Mouse (Mus musculus): ENCODE data around the gene Bri3. TPM values are rescaled to one million over a fixed set of nuclear protein-coding genes. Genes with fewer than 3 reads are reported as not detected.

Gene Bri3
- polyA plus RNA-seq (2015; fragmentation: Nextera tagmentation; extraction: Ambion mirVana) = 117 and 128 TPM in 2 replicates

DNA sequence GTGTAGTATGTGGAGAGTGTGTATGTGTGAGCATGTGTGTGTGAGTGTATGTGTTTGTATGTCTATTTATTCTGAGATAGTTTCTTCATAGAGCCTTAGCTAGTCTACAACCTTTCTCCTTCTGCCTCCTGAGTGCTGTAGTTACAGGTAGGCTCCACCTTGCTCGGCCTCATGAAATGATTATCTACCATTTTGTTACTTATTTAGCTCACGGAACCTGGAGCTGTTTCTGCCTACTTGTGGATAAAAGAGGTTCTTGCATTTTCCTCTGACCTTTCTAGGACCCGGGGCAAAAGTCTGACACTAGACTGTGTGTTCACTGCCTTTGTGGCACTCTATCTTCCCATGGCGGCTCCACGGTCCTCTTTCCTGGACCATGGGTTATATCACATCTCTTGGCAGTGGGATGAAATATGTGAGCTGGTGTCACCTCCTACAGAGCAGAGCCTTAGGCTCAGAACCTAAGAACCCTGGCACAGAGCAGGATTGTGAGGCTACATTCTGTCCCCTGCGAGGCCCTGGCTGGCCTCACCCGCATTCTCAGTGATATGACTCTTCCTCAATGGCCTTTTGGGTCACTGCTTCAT lies at the start of gene Bri3:
Gene Bri3 (plus strand): TSS at position 537 of the 587 bp plus-strand sequence.
- WGBS = 91% methylated on average over 7 of the region's 7 CpGs
- Histone ChIP-seq H3K9me3 (replicated peaks) (no peaks in the 10 kb centered on the region), H3K36me3 (ENCODE audit: poor library complexity, severe bottlenecking) (no peaks in the 10 kb centered on the region), H3K27me3 (no peaks in the 10 kb centered on the region), H3K4me1 (no peaks in the 10 kb centered on the region), H3K4me3 (no peak within 1 kb of the TSS), H3K27ac (no peak within 1 kb of the TSS), H3K9ac (no peak within 1 kb of the TSS), H3K4me2 (no peak within 1 kb of the TSS)
- no peak for ATAC-seq

DNA sequence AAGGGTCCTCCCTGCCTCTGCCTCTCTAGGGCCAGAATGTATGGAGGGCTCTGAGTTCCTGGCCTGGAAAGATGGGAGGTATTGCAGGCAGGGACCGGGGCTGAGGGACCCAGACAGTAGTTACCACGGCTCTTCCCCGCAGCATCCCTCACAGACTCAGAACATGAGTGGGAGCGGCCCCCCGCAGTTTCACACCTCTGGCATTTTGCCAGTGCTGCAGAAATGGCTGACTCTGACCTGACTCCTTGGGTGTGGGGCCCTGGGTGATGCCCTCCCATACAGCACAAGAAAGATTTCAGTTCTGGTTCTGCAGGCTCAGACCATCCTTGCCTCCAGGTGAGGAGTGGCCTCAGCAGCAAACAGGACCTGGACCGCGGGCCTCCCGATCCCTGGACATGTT lies 48.7 kb upstream of the Bri3 start:
- no peak overlapping the region for H3K9ac ChIP-seq
- H3K27ac ChIP-seq = no peak overlapping the region
- WGBS = 88% methylated on average over 8 of the region's 8 CpGs
- peaks cover 6% of the 10 kb centered on the region for H3K4me1 ChIP-seq
- H3K9me3 ChIP-seq (replicated peaks) = no peaks in the 10 kb centered on the region
- peaks cover 36% of the 10 kb centered on the region for H3K36me3 ChIP-seq (ENCODE audit: poor library complexity, severe bottlenecking)
- no peaks in the 10 kb centered on the region for H3K27me3 ChIP-seq
- no peak overlapping the region for H3K4me3 ChIP-seq
- no peak overlapping the region for H3K4me2 ChIP-seq
- no peak for ATAC-seq

DNA sequence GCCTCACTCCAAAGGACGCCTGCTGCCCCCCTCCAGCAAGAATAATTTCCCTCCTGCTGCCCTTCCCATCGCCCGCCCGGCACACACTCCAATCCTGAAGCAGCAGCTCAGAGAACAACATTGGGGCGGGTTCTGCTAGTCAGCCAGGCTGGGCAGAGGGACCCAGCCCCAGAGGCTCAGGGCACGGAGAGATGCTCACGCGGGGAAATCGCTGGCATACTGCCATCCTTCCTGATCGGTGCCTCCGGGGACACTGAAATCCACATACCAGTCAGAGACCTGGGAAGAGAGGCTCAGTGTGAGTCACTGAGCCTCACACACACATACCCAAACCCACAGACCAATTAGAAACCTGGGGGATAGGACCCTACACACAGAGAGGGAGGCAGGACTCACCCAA lies 43.6 kb upstream of the Bri3 start:
- Histone ChIP-seq H3K36me3 (ENCODE audit: poor library complexity, severe bottlenecking) (peaks cover 80% of the 10 kb centered on the region), H3K9me3 (replicated peaks) (no peaks in the 10 kb centered on the region; the same call in 1 of the 2 replicates), H3K9ac (no peak overlapping the region), H3K4me3 (no peak overlapping the region), H3K27ac (no peak overlapping the region), H3K27me3 (no peaks in the 10 kb centered on the region), H3K4me2 (no peak overlapping the region), H3K4me1 (no peaks in the 10 kb centered on the region)
- ATAC-seq = no peak
- WGBS = 83% methylated on average over 11 of the region's 11 CpGs

DNA sequence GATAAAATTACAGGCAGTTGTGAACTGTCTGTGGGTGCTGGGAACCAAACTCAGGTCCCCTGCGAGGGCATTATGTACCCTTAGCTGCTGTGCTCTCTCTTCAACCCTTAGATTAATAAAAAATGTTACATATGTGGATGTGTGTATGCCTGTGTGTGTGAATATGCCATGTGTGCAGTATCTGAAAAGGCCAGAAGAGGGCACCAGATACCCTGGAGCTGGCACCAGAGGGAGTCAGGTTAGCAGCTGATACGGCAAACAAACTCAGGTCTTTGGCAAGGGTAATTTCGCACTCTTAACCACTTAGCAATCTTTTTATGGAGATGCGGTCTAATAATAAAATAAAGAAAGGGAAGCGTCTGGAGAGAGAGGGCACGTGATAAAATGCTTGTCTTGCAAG lies 41.8 kb upstream of the Bri3 start:
- Histone ChIP-seq H3K27ac (no peak overlapping the region), H3K4me1 (no peaks in the 10 kb centered on the region), H3K27me3 (no peaks in the 10 kb centered on the region), H3K9ac (no peak overlapping the region), H3K4me3 (no peak overlapping the region), H3K9me3 (replicated peaks) (no peaks in the 10 kb centered on the region; the same call in 1 of the 2 replicates), H3K36me3 (ENCODE audit: poor library complexity, severe bottlenecking) (peaks cover 92% of the 10 kb centered on the region), H3K4me2 (no peak overlapping the region)
- no peak for ATAC-seq
- WGBS = 96% methylated on average over 6 of the region's 6 CpGs

DNA sequence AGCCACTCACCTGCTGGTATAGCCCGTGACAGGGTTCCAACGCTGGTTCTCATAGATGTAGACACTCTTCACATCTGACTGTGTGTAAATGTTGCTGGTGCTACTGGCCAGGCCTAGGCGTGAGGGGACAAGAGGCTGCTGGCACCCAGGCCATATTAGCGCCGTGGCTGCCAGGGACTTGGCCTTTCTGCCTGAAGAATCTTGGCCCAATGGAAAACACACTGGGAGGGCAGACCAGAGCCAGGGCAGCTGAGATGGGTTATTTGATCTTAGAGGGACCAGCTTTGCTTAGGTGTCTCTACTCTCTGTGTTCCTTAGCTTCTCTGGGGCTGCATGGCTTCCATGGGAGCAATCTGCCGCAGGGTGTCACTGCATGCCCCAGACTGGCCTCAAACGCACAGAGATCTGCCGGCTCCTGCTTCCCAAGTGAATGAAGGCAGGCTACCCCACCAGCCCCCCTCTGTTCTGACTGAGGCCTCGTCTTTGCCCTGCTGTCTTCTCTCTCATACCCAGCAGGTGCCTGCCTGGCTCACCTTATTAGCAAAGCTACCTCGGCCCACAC lies 40.8 kb upstream of the Bri3 start:
- Histone ChIP-seq H3K36me3 (ENCODE audit: poor library complexity, severe bottlenecking) (peaks cover 90% of the 10 kb centered on the region), H3K9me3 (replicated peaks) (no peaks in the 10 kb centered on the region; the same call in 1 of the 2 replicates), H3K4me3 (no peak overlapping the region), H3K27me3 (no peaks in the 10 kb centered on the region), H3K9ac (no peak overlapping the region), H3K4me2 (no peak overlapping the region), H3K4me1 (no peaks in the 10 kb centered on the region), H3K27ac (no peak overlapping the region)
- 86% methylated on average over 10 of the region's 10 CpGs for WGBS
- no peak for ATAC-seq

DNA sequence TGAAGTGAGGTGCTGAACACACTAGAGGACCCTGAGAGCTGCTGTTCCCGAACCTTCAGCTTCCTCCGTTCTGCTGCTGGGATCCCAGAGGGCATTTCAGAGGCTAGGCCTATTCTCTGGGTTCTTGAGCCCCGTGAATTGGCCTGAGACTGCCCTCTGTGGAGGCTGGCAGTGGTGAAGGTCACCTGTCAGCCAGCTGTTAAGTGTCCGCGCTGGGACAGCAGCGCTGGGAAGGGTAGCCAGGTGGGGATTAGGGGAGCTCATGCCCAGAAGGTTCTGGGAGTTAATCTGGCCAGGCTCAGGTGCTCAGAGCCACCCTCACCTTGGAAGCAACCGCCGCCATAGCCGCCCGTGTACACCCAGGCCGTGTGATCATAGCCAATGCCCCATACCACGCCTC lies 39.9 kb upstream of the Bri3 start:
- no peak overlapping the region for H3K9ac ChIP-seq
- H3K4me1 ChIP-seq = no peaks in the 10 kb centered on the region
- no peaks in the 10 kb centered on the region; the same call in 1 of the 2 replicates for H3K9me3 ChIP-seq (replicated peaks)
- no peaks in the 10 kb centered on the region for H3K27me3 ChIP-seq
- no peak overlapping the region for H3K27ac ChIP-seq
- peaks cover 86% of the 10 kb centered on the region for H3K36me3 ChIP-seq (ENCODE audit: poor library complexity, severe bottlenecking)
- WGBS = 87% methylated on average over 12 of the region's 12 CpGs
- H3K4me2 ChIP-seq = no peak overlapping the region
- no peak for ATAC-seq
- H3K4me3 ChIP-seq = no peak overlapping the region

DNA sequence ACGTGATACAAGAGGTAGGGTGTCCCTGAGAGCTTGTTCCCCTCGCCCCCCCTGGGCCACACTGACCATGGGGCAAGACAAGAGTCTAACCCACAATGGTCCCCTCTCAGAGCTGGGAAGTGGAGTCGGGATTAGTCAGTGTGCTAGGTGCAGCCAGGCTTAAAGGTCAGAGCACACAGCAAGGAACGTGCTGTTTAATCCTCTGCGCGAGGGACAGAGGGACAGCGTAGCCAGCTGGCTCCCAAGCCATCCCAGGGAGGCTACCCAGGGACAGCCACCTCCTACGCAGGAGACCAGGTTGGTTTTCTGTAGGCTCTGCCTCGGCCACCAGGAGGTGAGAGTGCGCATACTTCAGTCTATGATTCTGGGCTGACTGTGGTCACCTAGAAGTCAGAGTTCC lies 39.3 kb upstream of the Bri3 start:
- ATAC-seq = no peak
- H3K4me2 ChIP-seq = no peak overlapping the region
- no peaks in the 10 kb centered on the region for H3K27me3 ChIP-seq
- peaks cover 87% of the 10 kb centered on the region for H3K36me3 ChIP-seq (ENCODE audit: poor library complexity, severe bottlenecking)
- no peak overlapping the region for H3K9ac ChIP-seq
- no peak overlapping the region for H3K4me3 ChIP-seq
- WGBS = 52% methylated on average over 10 of the region's 10 CpGs
- no peak overlapping the region for H3K27ac ChIP-seq
- H3K9me3 ChIP-seq (replicated peaks) = no peaks in the 10 kb centered on the region; the same call in 1 of the 2 replicates
- H3K4me1 ChIP-seq = no peaks in the 10 kb centered on the region

DNA sequence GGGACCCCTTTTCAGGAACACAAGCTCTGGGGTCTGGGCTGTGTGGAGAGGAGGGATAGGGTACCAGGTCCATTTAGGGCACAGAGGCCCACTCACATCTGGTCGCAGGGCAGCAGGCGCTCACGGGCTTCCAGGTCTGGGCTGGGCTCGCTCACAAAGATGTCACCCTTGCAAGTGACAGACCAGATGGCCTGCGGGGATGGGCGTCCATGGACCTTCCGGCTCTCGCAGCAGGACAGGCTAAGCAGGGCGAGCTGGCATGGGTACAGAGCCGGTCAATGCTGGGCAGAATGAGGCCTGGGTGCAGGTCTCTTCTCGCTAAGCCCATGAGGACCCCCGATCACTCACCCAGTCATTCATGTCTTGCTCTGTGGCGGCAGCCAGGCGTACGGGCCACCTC lies 38.2 kb upstream of the Bri3 start:
- no peaks in the 10 kb centered on the region for H3K4me1 ChIP-seq
- no peaks in the 10 kb centered on the region for H3K27me3 ChIP-seq
- ATAC-seq = no peak
- no peak overlapping the region for H3K9ac ChIP-seq
- no peak overlapping the region for H3K27ac ChIP-seq
- H3K4me2 ChIP-seq = no peak overlapping the region
- no peak overlapping the region for H3K4me3 ChIP-seq
- 96% methylated on average over 15 of the region's 15 CpGs for WGBS
- peaks cover 88% of the 10 kb centered on the region for H3K36me3 ChIP-seq (ENCODE audit: poor library complexity, severe bottlenecking)
- no peaks in the 10 kb centered on the region; the same call in 1 of the 2 replicates for H3K9me3 ChIP-seq (replicated peaks)

DNA sequence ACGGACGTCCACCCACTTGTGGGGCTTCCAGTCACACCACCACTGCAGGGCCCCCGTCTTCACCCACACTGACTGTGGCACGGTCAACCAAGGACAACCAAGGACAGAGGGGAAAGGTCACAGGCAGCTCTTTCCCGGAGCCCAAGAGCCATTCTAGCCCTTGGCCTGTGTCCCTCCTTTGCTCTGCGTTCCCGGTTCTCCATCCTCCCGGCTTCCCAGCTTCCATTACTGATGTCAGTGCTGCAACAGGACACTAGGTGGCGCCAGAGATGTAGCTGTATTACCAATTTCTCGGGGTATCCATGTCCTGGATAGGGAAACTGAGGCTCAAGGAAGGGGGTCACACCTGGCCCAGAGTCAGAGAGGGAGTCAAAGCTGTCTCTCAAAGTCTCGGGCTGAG lies 36.8 kb upstream of the Bri3 start:
- WGBS = 52% methylated on average over 11 of the region's 11 CpGs
- no peak for ATAC-seq

DNA sequence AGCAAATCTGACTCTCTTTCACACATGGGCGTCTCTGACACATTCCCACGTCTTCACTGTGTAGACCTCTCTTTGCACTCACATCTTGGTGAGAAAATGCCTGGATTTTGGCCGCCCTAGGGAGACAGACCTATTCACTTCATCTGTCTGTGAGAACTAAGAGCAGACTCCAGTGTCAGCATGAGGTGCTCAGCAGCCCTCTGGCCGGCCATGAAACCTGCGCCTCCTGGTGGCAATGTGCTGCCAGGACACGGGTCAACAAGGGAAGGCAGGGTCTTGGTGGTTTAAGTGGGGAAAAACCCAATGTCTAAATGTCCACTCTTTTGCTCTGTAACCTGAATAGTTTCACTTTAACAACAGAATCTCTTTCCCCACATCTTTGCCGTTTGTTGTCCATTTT lies 29.8 kb upstream of the Bri3 start:
- Histone ChIP-seq H3K9me3 (replicated peaks) (no peaks in the 10 kb centered on the region), H3K36me3 (ENCODE audit: poor library complexity, severe bottlenecking) (peaks cover 75% of the 10 kb centered on the region), H3K27ac (no peak overlapping the region), H3K4me3 (no peak overlapping the region), H3K4me2 (no peak overlapping the region), H3K4me1 (no peaks in the 10 kb centered on the region), H3K27me3 (no peaks in the 10 kb centered on the region), H3K9ac (no peak overlapping the region)
- WGBS = 27% methylated on average over 7 of the region's 7 CpGs
- no peak for ATAC-seq

More for the DNA sequence above, 36.8 kb upstream of the Bri3 start:
- peaks cover 89% of the 10 kb centered on the region for H3K36me3 ChIP-seq (ENCODE audit: poor library complexity, severe bottlenecking)
- no peaks in the 10 kb centered on the region for H3K27me3 ChIP-seq
- no peak overlapping the region for H3K27ac ChIP-seq
- H3K4me3 ChIP-seq = no peak overlapping the region
- no peak overlapping the region for H3K4me2 ChIP-seq
- H3K9ac ChIP-seq = no peak overlapping the region
- H3K9me3 ChIP-seq (replicated peaks) = no peaks in the 10 kb centered on the region; the same call in 1 of the 2 replicates
- no peaks in the 10 kb centered on the region for H3K4me1 ChIP-seq

DNA sequence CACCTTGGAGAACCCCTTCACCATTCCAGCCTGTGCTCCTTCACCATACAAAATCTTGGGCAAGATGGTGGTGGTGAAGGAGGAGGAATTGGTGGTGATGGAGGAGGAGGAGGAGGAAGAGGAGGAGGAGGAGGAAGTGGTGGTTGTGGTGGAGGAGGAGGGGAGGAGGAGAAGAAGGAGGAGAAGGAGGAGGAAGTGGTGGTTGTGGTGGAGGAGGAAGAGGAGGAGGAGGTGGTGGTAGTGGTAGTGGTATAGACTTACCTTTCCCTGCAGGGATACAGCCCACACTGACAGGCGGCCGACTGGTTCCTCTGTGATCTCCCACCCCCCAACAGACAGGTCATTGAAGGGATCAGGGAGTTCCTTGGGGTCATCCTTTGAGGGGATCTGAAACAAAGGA lies 28.2 kb upstream of the Bri3 start:
- 0 out of 2 replicates have a peak, but pooled peaks cover 4% of the 10 kb centered on the region for H3K4me1 ChIP-seq
- H3K27me3 ChIP-seq = no peaks in the 10 kb centered on the region
- no peaks in the 10 kb centered on the region for H3K9me3 ChIP-seq (replicated peaks)
- H3K36me3 ChIP-seq (ENCODE audit: poor library complexity, severe bottlenecking) = peaks cover 60% of the 10 kb centered on the region
- no peak for ATAC-seq
- no peak overlapping the region for H3K27ac ChIP-seq
- WGBS = 72% methylated on average over 2 of the region's 2 CpGs
- no peak overlapping the region for H3K9ac ChIP-seq
- H3K4me3 ChIP-seq = no peak overlapping the region
- H3K4me2 ChIP-seq = no peak overlapping the region

DNA sequence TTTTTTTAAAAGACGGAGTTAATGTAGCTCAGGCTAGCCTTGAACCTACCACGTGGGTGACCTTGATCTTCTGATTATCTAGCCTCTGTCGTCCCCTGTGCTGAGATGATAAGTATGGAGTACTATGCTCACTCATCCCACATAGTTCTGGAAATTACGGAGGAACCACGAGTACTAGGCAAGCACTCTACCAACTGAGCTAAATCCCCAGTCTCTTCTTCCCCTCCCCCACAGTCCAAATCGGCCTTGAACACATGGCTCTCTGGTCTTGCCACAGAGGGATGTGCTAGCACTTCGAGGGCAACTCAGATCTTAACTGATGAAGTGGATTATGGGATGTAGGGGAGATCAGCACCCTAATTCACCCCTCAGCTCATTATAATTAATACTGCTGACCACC lies 26.2 kb upstream of the Bri3 start:
- H3K27ac ChIP-seq = no peak overlapping the region
- no peak overlapping the region for H3K9ac ChIP-seq
- peaks cover 42% of the 10 kb centered on the region for H3K36me3 ChIP-seq (ENCODE audit: poor library complexity, severe bottlenecking)
- no peak overlapping the region for H3K4me3 ChIP-seq
- H3K9me3 ChIP-seq (replicated peaks) = no peaks in the 10 kb centered on the region
- peaks cover 20% of the 10 kb centered on the region for H3K4me1 ChIP-seq
- H3K4me2 ChIP-seq = no peak overlapping the region
- 91% methylated on average over 7 of the region's 7 CpGs for WGBS
- H3K27me3 ChIP-seq = no peaks in the 10 kb centered on the region
- ATAC-seq = no peak

DNA sequence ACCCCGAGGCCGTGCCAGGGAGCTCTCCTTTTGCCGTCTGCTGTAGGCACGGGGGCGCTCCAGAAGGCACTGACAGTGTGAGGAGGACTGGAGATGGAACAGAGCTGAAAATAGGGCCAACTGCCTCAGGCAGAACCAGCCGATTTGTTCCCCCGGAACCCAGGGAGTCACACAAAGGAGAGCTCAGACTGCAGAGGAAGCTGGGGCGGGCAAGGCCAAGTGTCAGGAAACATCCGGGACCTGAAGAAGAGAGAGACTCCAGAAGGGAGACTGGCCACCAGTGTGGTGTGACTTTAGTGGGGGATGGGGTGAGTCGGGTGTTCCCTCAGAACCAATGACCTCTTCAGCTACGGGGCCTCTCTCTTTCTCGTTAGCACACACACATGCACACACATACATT lies 24.9 kb upstream of the Bri3 start:
- H3K9ac ChIP-seq = no peak overlapping the region
- WGBS = 82% methylated on average over 12 of the region's 12 CpGs
- H3K27ac ChIP-seq = no peak overlapping the region
- no peak for ATAC-seq
- H3K4me2 ChIP-seq = no peak overlapping the region
- no peak overlapping the region for H3K4me3 ChIP-seq
- no peaks in the 10 kb centered on the region for H3K9me3 ChIP-seq (replicated peaks)
- H3K4me1 ChIP-seq = peaks cover 25% of the 10 kb centered on the region
- H3K27me3 ChIP-seq = no peaks in the 10 kb centered on the region
- H3K36me3 ChIP-seq (ENCODE audit: poor library complexity, severe bottlenecking) = peaks cover 30% of the 10 kb centered on the region

Measured in forebrain, embryonic 13.5 days (tissue).